Mouse (Mus musculus) liver, postnatal 0 days (tissue): Measurements from ENCODE around the gene Fbxl4. TPM values are rescaled to one million over a fixed set of nuclear protein-coding genes. Genes with fewer than 3 reads are reported as not detected.

Experiments used
- ATAC-seq: fragments of 200-750 bp; cut with Nextera tagmentation; 2 replicates; pipeline ENCODE4 v1.8.0; 2017; ENCODE audit warnings: mild to moderate bottlenecking, moderate library complexity
- DNase-seq: peaks from one replicate; pipeline ENCODE4 v3.0.0-alpha.2; 2016
- H3K27ac ChIP-seq: fragments of 300-500 bp; sonication (generic); 2 replicates; pipeline ENCODE4 v1.5.1; 2014; ENCODE audit warnings: antibody characterized with exemption, moderate library complexity, mild to moderate bottlenecking, low read depth
- H3K27me3 ChIP-seq: fragments of 300-500 bp; sonication (generic); 2 replicates; pipeline ENCODE4 v1.6.1; 2014; ENCODE audit warnings: low read length, control low read depth, mixed read lengths; ENCODE audit not compliant: insufficient read depth
- H3K36me3 ChIP-seq: fragments of 300-500 bp; sonication (generic); replicated peaks from 2 replicates; pipeline ENCODE4 v1.6.1; 2014; ENCODE audit warnings: mild to moderate bottlenecking, control low read depth, low read length, moderate library complexity, mixed read lengths; ENCODE audit not compliant: insufficient read depth
- H3K4me1 ChIP-seq: fragments of 300-500 bp; sonication (generic); 2 replicates; pipeline ENCODE4 v1.6.1; 2014; ENCODE audit warnings: antibody characterized with exemption, mild to moderate bottlenecking, control low read depth; ENCODE audit not compliant: insufficient read depth
- H3K4me2 ChIP-seq: fragments of 300-500 bp; sonication (generic); 2 replicates; pipeline ENCODE4 v1.6.1; 2014; ENCODE audit warnings: low read depth, mild to moderate bottlenecking, low read length, moderate library complexity, mixed read lengths
- H3K4me3 ChIP-seq: fragments of 300-500 bp; sonication (generic); 2 replicates; pipeline ENCODE4 v1.5.1; 2014; ENCODE audit warnings: low read depth, low read length
- H3K9ac ChIP-seq: fragments of 300-500 bp; sonication (generic); replicated peaks from 2 replicates; pipeline ENCODE4 v1.6.1; 2014; ENCODE audit warnings: mild to moderate bottlenecking, moderate library complexity
- H3K9me3 ChIP-seq: fragments of 300-500 bp; sonication (generic); 2 replicates; pipeline ENCODE4 v1.6.1; 2016; ENCODE audit warnings: mild to moderate bottlenecking, control low read depth, low read length, mixed read lengths
- CTCF ChIP-seq: sonication (generic); IDR thresholded peaks from 2 replicates; pipeline ENCODE4 v1.5.1; 2016; ENCODE audit warnings: antibody characterized with exemption, low read depth
- EP300 ChIP-seq: IDR thresholded peaks from 2 replicates; pipeline ENCODE4 v1.6.1; 2016; ENCODE audit warnings: antibody characterized with exemption, low read depth, mild to moderate bottlenecking
- WGBS: fragments of 180-500 bp; shearing (Covaris S2); extraction: QIAGEN DNeasy Blood & Tissue Kit; methylation state at CpG from one replicate; pipeline ENCODE4 v1.1.7; 2014; ENCODE audit not compliant: insufficient replicate concordance; 5-methylcytosine and 5-hydroxymethylcytosine counted together
- polyA plus RNA-seq: library from polyadenylated mRNA; unstranded; fragments of >200 nt; fragmentation: Nextera tagmentation; extraction: Ambion mirVana; gene quantifications from 2 replicates; pipeline ENCODE4 v1.2.1, GENCODE M21; 2015

The Fbxl4 gene
- polyA plus RNA-seq, 1 experiment from 2014 or later = 6.5 TPM

DNA sequence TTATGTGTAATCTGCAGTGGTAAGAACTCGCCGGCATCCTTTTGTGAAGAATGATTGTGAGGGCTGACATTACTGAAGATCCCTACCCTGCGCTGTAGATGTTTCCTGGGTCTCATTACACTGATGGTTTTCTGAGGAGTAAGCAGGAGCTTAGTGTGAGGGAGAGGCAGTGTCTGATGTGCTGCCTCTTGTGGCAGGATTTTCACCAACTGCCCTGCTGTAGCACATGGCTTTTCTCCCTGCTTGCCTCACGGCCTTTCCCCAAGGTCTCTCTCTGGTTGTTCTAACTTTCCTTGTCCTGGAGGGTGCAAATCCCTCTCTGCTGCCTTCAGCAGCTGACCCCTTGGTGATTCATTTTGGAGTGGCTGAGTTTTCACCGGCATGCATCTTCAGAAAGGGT lies 10.0 kb downstream of the Fbxl4 start:
- DNase-seq (no peak), ATAC-seq (no peak)
- no peaks in the 10 kb centered on the region for H3K36me3 ChIP-seq

DNA sequence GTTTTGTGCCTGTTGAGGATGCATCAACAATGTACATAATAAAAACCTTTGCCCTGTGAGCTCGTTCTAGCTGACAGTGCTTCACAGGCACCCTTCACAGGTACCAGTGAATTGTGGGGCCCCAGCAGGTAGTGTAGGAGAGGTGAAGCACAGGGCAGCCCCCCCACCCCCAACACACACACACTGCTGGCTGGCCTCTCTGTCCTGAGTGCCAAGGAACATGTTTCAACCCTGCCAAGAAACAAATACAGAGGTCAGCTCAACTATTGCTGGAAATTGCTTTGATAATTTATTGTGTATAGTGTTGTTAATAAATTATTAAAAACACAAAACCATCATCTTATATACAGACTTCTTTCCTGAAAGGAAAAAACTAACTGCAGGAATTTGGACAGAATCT lies 21.2 kb downstream of the Fbxl4 start:
- TF ChIP-seq CTCF = no peak
- TF ChIP-seq EP300 = no peak
- WGBS = 54% methylated on average over 1 of the region's 1 CpGs
- Histone ChIP-seq H3K4me1 (0 out of 2 replicates have a peak, but pooled peaks cover 2% of the 10 kb centered on the region), H3K4me2 (no peak overlapping the region), H3K27me3 (no peaks in the 10 kb centered on the region), H3K9me3 (no peaks in the 10 kb centered on the region), H3K36me3 (no peaks in the 10 kb centered on the region; the same call in 1 of the 2 replicates), H3K4me3 (no peak overlapping the region), H3K9ac (no peak overlapping the region), H3K27ac (no peak overlapping the region)
- DNase-seq (no peak), ATAC-seq (no peak)

More for the DNA sequence above, 10.0 kb downstream of the Fbxl4 start:
- TF ChIP-seq CTCF (peak; percentile 24; the same call in 1 of the 2 replicates), EP300 (no peak)
- H3K4me3 ChIP-seq = no peak overlapping the region
- WGBS = 71% methylated on average over 5 of the region's 5 CpGs
- H3K9ac ChIP-seq = no peak overlapping the region
- H3K27ac ChIP-seq = no peak overlapping the region
- no peaks in the 10 kb centered on the region for H3K4me1 ChIP-seq
- H3K9me3 ChIP-seq = no peaks in the 10 kb centered on the region
- no peaks in the 10 kb centered on the region for H3K27me3 ChIP-seq
- no peak overlapping the region for H3K4me2 ChIP-seq

DNA sequence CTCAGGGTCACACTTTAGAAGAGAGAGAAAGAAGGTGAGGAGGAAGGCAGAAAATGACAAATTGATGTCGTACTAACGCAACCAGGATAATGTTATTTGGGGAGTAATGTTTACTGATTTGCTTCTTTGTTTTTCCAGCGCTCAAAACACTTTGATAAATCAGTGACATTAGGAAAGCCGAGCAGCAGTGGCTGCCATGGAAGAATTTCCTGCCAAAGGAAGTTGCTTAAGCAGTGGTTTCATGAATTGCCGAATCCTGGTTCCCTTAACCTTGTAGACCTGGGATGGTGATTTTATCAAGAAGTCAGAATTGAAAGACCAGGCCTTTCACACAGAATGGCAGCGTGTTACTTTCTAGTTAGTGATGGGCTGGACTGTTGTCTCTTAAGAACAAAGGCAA lies 23.3 kb downstream of the Fbxl4 start:
- ATAC-seq = no peak
- H3K27ac ChIP-seq = no peak overlapping the region
- H3K9ac ChIP-seq = no peak overlapping the region
- no peak overlapping the region for H3K4me3 ChIP-seq
- no peak for DNase-seq
- no peak for TF ChIP-seq EP300
- no peak for TF ChIP-seq CTCF
- no peaks in the 10 kb centered on the region for H3K27me3 ChIP-seq
- WGBS = 60% methylated on average over 6 of the region's 6 CpGs
- H3K9me3 ChIP-seq = no peaks in the 10 kb centered on the region
- H3K36me3 ChIP-seq = peaks cover 2% of the 10 kb centered on the region; the same call in 1 of the 2 replicates
- H3K4me1 ChIP-seq = 0 out of 2 replicates have a peak, but pooled peaks cover 2% of the 10 kb centered on the region
- H3K4me2 ChIP-seq = no peak overlapping the region

DNA sequence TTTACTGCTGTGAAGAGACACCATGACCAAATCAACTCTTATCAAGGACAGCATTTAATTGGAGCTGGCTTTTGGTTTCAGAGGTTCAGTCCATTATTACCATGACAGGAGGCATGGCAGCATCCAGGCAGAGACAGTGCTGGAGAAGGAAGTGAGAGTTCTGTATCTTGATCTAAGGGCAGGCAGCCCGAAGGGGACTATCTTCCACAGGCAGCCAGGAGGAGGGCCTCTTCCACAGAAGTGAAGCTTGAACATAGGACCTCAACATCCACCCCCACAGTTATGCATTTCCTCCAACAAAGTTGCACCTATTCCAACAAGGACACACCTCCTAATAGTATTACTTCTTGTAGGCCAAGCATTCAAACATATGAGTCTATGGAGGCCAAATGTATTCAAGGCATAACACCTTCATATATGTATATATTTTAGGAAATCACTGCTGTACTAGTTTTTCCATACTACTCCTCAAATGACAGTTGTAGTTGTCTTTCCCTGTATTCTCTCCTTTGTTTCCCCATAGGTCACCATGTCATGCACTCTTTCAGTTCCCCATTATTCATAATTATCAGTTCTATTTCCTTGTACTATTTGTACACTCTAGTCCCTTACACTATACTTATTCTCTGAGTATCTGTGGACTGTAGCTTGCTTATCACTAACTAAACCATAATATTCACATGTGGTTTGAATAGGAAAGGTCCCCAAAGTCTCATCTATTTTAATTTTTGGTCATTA lies 26.4 kb downstream of the Fbxl4 start:
- H3K4me2 ChIP-seq = no peak overlapping the region
- TF ChIP-seq CTCF (no peak), EP300 (no peak)
- H3K9ac ChIP-seq = no peak overlapping the region
- no peaks in the 10 kb centered on the region for H3K4me1 ChIP-seq
- no peaks in the 10 kb centered on the region for H3K9me3 ChIP-seq
- ATAC-seq (no peak), DNase-seq (no peak)
- H3K27ac ChIP-seq = no peak overlapping the region
- H3K4me3 ChIP-seq = no peak overlapping the region
- 0 out of 2 replicates have a peak, but pooled peaks cover 2% of the 10 kb centered on the region for H3K36me3 ChIP-seq
- H3K27me3 ChIP-seq = no peaks in the 10 kb centered on the region
- 47% methylated on average over 1 of the region's 1 CpGs for WGBS

- H3K9ac ChIP-seq = no peak overlapping the region
- 82% methylated on average over 7 of the region's 7 CpGs for WGBS
Observed at GRCm38 (mm10) chr4:22390045-22390444, 32.7 kb downstream of the Fbxl4 start.

DNA sequence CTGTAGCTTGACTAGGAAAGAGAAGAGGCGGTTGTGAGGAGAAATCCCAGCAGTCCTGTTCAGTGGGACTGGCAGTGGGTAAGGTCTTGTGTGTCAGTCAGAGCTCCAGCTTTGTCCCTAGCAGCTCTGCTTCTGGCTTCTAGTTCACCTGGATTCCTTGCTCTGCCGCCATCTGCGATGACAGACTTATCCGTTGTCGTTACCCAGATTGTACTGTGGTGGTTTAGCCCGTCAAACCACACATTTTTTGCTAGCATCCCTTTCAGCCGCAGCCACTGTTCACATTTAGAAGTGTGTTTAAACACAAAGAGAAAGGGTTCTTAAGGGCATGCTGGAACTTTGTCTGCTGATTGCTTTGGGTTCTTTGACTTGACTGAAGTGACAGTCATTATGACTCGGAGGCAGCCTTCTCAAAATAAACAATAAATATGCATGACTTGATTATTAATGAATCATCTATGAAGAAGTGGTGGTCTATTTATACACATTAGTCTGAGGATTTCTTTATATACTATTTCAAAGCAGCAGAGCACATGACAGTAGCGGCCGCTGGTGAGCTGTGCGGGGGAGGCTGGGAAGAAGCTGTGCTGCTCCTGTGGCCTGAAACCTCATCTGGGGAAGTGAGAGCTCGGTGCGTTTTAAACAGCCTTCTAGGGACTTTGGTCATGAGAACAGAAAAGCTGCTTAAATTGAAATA lies 35.6 kb downstream of the Fbxl4 start:
- no peak overlapping the region for H3K9ac ChIP-seq
- 77% methylated on average over 13 of the region's 13 CpGs for WGBS
- no peaks in the 10 kb centered on the region for H3K4me1 ChIP-seq
- DNase-seq (no peak), ATAC-seq (no peak)
- no peak for TF ChIP-seq CTCF
- TF ChIP-seq EP300 = no peak
- H3K36me3 ChIP-seq = no peaks in the 10 kb centered on the region; the same call in 1 of the 2 replicates
- no peaks in the 10 kb centered on the region for H3K9me3 ChIP-seq
- no peak overlapping the region for H3K4me2 ChIP-seq
- no peak overlapping the region for H3K27ac ChIP-seq
- H3K27me3 ChIP-seq = no peaks in the 10 kb centered on the region
- H3K4me3 ChIP-seq = no peak overlapping the region

More at GRCm38 (mm10) chr4:22390045-22390444, 32.7 kb downstream of the Fbxl4 start:
- Histone ChIP-seq H3K4me1 (no peaks in the 10 kb centered on the region), H3K36me3 (no peaks in the 10 kb centered on the region), H3K27me3 (no peaks in the 10 kb centered on the region), H3K27ac (no peak overlapping the region), H3K4me2 (no peak overlapping the region), H3K9me3 (no peaks in the 10 kb centered on the region), H3K4me3 (no peak overlapping the region)
- ATAC-seq (no peak), DNase-seq (no peak)
- TF ChIP-seq CTCF (no peak), EP300 (no peak)
